Mouse (Mus musculus) left cerebral cortex, adult 2 months (tissue): ENCODE measurements around the gene Nfkb2. TPM values are rescaled to one million over a fixed set of nuclear protein-coding genes. Genes with fewer than 3 reads are reported as not detected.

Experiments used
- DNase-seq, 2 experiments: peaks; one replicate each; pipeline ENCODE4 v3.0.0; 2021 to 2022; ENCODE audit warnings: low spot score in 2 of 2, mixed read lengths in 1 of 2; ENCODE audit errors: extremely low spot score in 1 of 2
- H3K27ac ChIP-seq: fragments of 200-600 bp; 2 replicates; pipeline ENCODE4 v1.8.1; 2022
- H3K4me3 ChIP-seq: fragments of 200-600 bp; 2 replicates; pipeline ENCODE4 v1.8.1; 2022
- CTCF ChIP-seq: fragments of 200-600 bp; IDR thresholded peaks from 2 replicates; pipeline ENCODE4 v1.8.1; 2022; ENCODE audit warnings: antibody characterized with exemption, mild to moderate bottlenecking, moderate library complexity
- intact Hi-C: fragments of 180-260 bp; cut with DNase I; formaldehyde crosslinking; loops from one replicate; pipeline ENCODE4 v1.15.1; 2025
- total RNA-seq, 2 experiments: library from RNA; stranded (reverse); gene quantifications; 2 replicates each; pipeline ENCODE4 v1.2.3; 2021

Gene Nfkb2
- total RNA-seq, 2 experiments from 2014 or later = 2.9 to 3.3 TPM

- Histone ChIP-seq H3K27ac (peak within 1 kb of the TSS; percentile 87), H3K4me3 (peak within 1 kb of the TSS; percentile 63)
- intact Hi-C loops = no loop called here
- peak; percentile 68 to 73 for DNase-seq
- TF ChIP-seq CTCF = no peak
These were observed 22.7 kb downstream of the Nfkb2 start, which contains the start of gene Psd for GRCm38 (mm10) chr19:46326756-46327305. TSS of gene Psd (minus strand) at chr19:46327156.

GRCm38 (mm10) chr19:46327531-46328064 lies 23.5 kb downstream of the Nfkb2 start:
- no peak for TF ChIP-seq CTCF
- peak in 1 of 2 experiments; percentile 21 for DNase-seq
- intact Hi-C loops = loop anchor here (2.0 kb wide), 1 partner anchor 19 kb away; no protein-coding TSS in a partner anchor
- Histone ChIP-seq H3K27ac (peak overlapping the region; percentile 87), H3K4me3 (peak overlapping the region; percentile 63)

GRCm38 (mm10) chr19:46328081-46329030 lies 24.2 kb downstream of the Nfkb2 start, which contains the start of gene Fbxl15:
TSS of gene Fbxl15 (plus strand) at chr19:46328184.
- peak within 1 kb of the TSS; percentile 63 for H3K4me3 ChIP-seq
- peak within 1 kb of the TSS; percentile 87 for H3K27ac ChIP-seq
- peak; percentile 94 for DNase-seq
- TF ChIP-seq CTCF = no peak
- intact Hi-C loops = loop anchor here (2.0 kb wide), 1 partner anchor 20 kb away; no protein-coding TSS in a partner anchor

- TF ChIP-seq CTCF = no peak
- intact Hi-C loops = loop anchor here (2.0 kb wide), 1 partner anchor 20 kb away; no protein-coding TSS in a partner anchor
- DNase-seq = no peak
- H3K4me3 ChIP-seq = peak overlapping the region; percentile 63
- peak overlapping the region; percentile 87 for H3K27ac ChIP-seq
These were observed 25.0 kb downstream of the Nfkb2 start for GRCm38 (mm10) chr19:46329031-46329641.

- peak; percentile 86 for TF ChIP-seq CTCF
- Histone ChIP-seq H3K27ac (peak overlapping the region; percentile 26; the same call in 1 of the 2 replicates), H3K4me3 (peak overlapping the region; percentile 26; the same call in 1 of the 2 replicates)
- peak; percentile 78 to 86 for DNase-seq
- intact Hi-C loops = loop anchor here (1.0 to 2.0 kb wide), 2 partner anchors 21 to 26 kb away; partner anchors contain the start of gene Nfkb2
These were observed 25.8 kb downstream of the Nfkb2 start for GRCm38 (mm10) chr19:46329951-46330350.

- no peak overlapping the region for H3K27ac ChIP-seq
- intact Hi-C loops = loop anchor here (1.0 kb wide), 1 partner anchor 26 kb away; the partner anchor contains the start of gene Nfkb2
- DNase-seq = no peak
These were observed 26.6 kb downstream of the Nfkb2 start for GRCm38 (mm10) chr19:46330696-46331095.

GRCm38 (mm10) chr19:46331326-46331725 lies 27.2 kb downstream of the Nfkb2 start:
- no peak for TF ChIP-seq CTCF
- DNase-seq = no peak
- intact Hi-C loops = no loop called here
- Histone ChIP-seq H3K4me3 (no peak overlapping the region), H3K27ac (no peak overlapping the region)

More at GRCm38 (mm10) chr19:46330696-46331095, 26.6 kb downstream of the Nfkb2 start:
- no peak overlapping the region for H3K4me3 ChIP-seq
- no peak for TF ChIP-seq CTCF

GRCm38 (mm10) chr19:46331936-46332335 lies 27.8 kb downstream of the Nfkb2 start:
- H3K27ac ChIP-seq = no peak overlapping the region
- TF ChIP-seq CTCF = no peak
- intact Hi-C loops = no loop called here
- DNase-seq = peak in 1 of 2 experiments; percentile 9
- H3K4me3 ChIP-seq = no peak overlapping the region

- peak overlapping the region; percentile 87 for H3K27ac ChIP-seq
- no peak overlapping the region for H3K4me3 ChIP-seq
- no peak for TF ChIP-seq CTCF
- intact Hi-C loops = no loop called here
- DNase-seq = peak in 1 of 2 experiments; percentile 19
These were observed 28.7 kb downstream of the Nfkb2 start for GRCm38 (mm10) chr19:46332721-46333339.

- intact Hi-C loops = no loop called here
- DNase-seq = peak in 1 of 2 experiments; percentile 15
- no peak for TF ChIP-seq CTCF
- no peak overlapping the region for H3K4me3 ChIP-seq
- no peak overlapping the region for H3K27ac ChIP-seq
These were observed 29.8 kb downstream of the Nfkb2 start for GRCm38 (mm10) chr19:46333906-46334305.
